In genomic region chr7:27490543-27491329, GRCm38 (mm10) we compare ENCODE assay signal across 8 mouse cellular contexts. TPM values are rescaled to one million over a fixed set of nuclear protein-coding genes. Genes with fewer than 3 reads are reported as not detected.
DNase-seq lines count a peak whose midpoint lies in the region; ATAC-seq and TF ChIP-seq lines count a peak whose summit lies in the region.

No protein-coding gene starts in this region.

- H3K79me2 ChIP-seq in C2C12 (ENCODE audit: control insufficient read depth, insufficient read depth) = peaks cover 34% of the 10 kb centered on the region
- H3K79me2 ChIP-seq in liver, adult 2 months (ENCODE audit: control insufficient read depth, insufficient read depth, low read length) = peaks cover 11% of the 10 kb centered on the region; the same call in 1 of the 2 replicates

- H3K4me3 ChIP-seq in C2C12 (ENCODE audit: insufficient read depth, poor library complexity, severe bottlenecking) = no peak overlapping the region
- H3K4me3 ChIP-seq in erythroblast, embryonic 14.5 days (replicated peaks) = peak overlapping the region; percentile 76
- H3K4me3 ChIP-seq in heart, embryonic 11.5 days (ENCODE audit: low read depth, low read length) = peak overlapping the region; percentile 36
- peak overlapping the region; percentile 38 for H3K4me3 ChIP-seq in kidney, embryonic 16.5 days (ENCODE audit: low read length)
- H3K4me3 ChIP-seq in liver, adult 2 months (ENCODE audit: insufficient read depth, low read depth, low read length) = peak overlapping the region; percentile 65

- H3ac ChIP-seq in C2C12 (ENCODE audit: control insufficient read depth, insufficient read length, low read depth) = peak overlapping the region; percentile 27

- DNase-seq in brain, embryonic 14.5 days (ENCODE audit: low read depth) = peak; percentile 79
- peak; percentile 91 for DNase-seq in liver, adult 2 months (ENCODE audit: extremely low read depth, low read depth, low spot score)
- DNase-seq in splenic B cell, adult 2 months (ENCODE audit: low read depth, low spot score) = peak; percentile 89

- H3K27ac ChIP-seq in heart, embryonic 11.5 days (ENCODE audit: low read depth, low read length) = peak overlapping the region; percentile 91
- H3K27ac ChIP-seq in kidney, embryonic 16.5 days (ENCODE audit: low read length) = peak overlapping the region; percentile 97
- peak overlapping the region; percentile 88 for H3K27ac ChIP-seq in liver, adult 2 months (replicated peaks; ENCODE audit: insufficient read depth, low read depth, low read length)

- H3K79me3 ChIP-seq in C2C12 (ENCODE audit: low read depth) = peaks cover 23% of the 10 kb centered on the region

- WGBS in heart, embryonic 11.5 days (ENCODE audit: insufficient replicate concordance) = 1% methylated on average over 32 of the region's 33 CpGs
- under 1% methylated on average over 31 of the region's 33 CpGs for WGBS in kidney, embryonic 16.5 days
- under 1% methylated on average over 30 of the region's 33 CpGs for WGBS in liver, adult 2 months

- TF ChIP-seq CTCF in C2C12 (IDR thresholded peaks at IDR 0.05; ENCODE audit: control insufficient read depth, insufficient read depth, insufficient read length) = peak; percentile 41
- TF ChIP-seq CTCF in brain, embryonic 14.5 days (IDR thresholded peaks at IDR 0.05; ENCODE audit: borderline replicate concordance, extremely low read depth, insufficient read depth, insufficient read length) = peak; percentile 59
- peak; percentile 76 for TF ChIP-seq CTCF in liver, adult 2 months (IDR thresholded peaks at IDR 0.05; ENCODE audit: low read depth, low read length)

- no peaks in the 10 kb centered on the region for H3K27me3 ChIP-seq in C2C12 (ENCODE audit: control insufficient read depth, insufficient read depth, insufficient read length)
- H3K27me3 ChIP-seq in erythroblast, embryonic 14.5 days (ENCODE audit: control insufficient read depth) = no peaks in the 10 kb centered on the region
- no peaks in the 10 kb centered on the region for H3K27me3 ChIP-seq in heart, embryonic 11.5 days (ENCODE audit: control insufficient read depth, insufficient read depth, low read length)
- H3K27me3 ChIP-seq in kidney, embryonic 16.5 days (ENCODE audit: insufficient read depth, low read length) = no peaks in the 10 kb centered on the region
- H3K27me3 ChIP-seq in liver, adult 2 months (ENCODE audit: control insufficient read depth, insufficient read depth, low read length) = no peaks in the 10 kb centered on the region
- no peaks in the 10 kb centered on the region for H3K27me3 ChIP-seq in splenic B cell, adult 2 months (ENCODE audit: control insufficient read depth, insufficient read depth, low read length, poor library complexity, severe bottlenecking)

- ATAC-seq in heart, embryonic 11.5 days (replicated peaks; ENCODE audit: insufficient number of reproducible peaks, low FRiP score, low TSS enrichment) = peak; percentile 84
- ATAC-seq in kidney, embryonic 16.5 days (ENCODE audit: low FRiP score, low TSS enrichment) = peak; percentile 85
- ATAC-seq in monocyte, adult 5-6 weeks (replicated peaks; ENCODE audit: insufficient number of reproducible peaks, low FRiP score, low TSS enrichment, poor library complexity, severe bottlenecking) = peak; percentile 70

- TF ChIP-seq POLR2A in brain, embryonic 14.5 days (IDR thresholded peaks at IDR 0.05; ENCODE audit: borderline replicate concordance, extremely low read depth, insufficient read depth, insufficient read length, poor library complexity, severe bottlenecking) = no peak
- TF ChIP-seq POLR2A in liver, adult 2 months (IDR thresholded peaks at IDR 0.05; ENCODE audit: extremely low read depth, insufficient read depth, low read length) = 0 out of 2 replicates have a peak, but pooled peaks have one; percentile 40

- H3K4me2 ChIP-seq in heart, embryonic 11.5 days = peak overlapping the region; percentile 63
- H3K4me2 ChIP-seq in kidney, embryonic 16.5 days (replicated peaks; ENCODE audit: low read depth, low read length) = peak overlapping the region; percentile 58

- peaks cover 23% of the 10 kb centered on the region for H3K36me3 ChIP-seq in C2C12 (ENCODE audit: control insufficient read depth, insufficient read depth)
- H3K36me3 ChIP-seq in erythroblast, embryonic 14.5 days (ENCODE audit: control insufficient read depth) = peaks cover 31% of the 10 kb centered on the region
- 0 out of 2 replicates have a peak, but pooled peaks cover 5% of the 10 kb centered on the region for H3K36me3 ChIP-seq in heart, embryonic 11.5 days (ENCODE audit: control insufficient read depth, insufficient read depth, low read length)
- peaks cover 10% of the 10 kb centered on the region for H3K36me3 ChIP-seq in kidney, embryonic 16.5 days (ENCODE audit: insufficient read depth, low read length)
- no peaks in the 10 kb centered on the region for H3K36me3 ChIP-seq in liver, adult 2 months (ENCODE audit: control insufficient read depth, insufficient read depth, low read length)
- peaks cover 4% of the 10 kb centered on the region; the same call in 1 of the 2 replicates for H3K36me3 ChIP-seq in splenic B cell, adult 2 months (ENCODE audit: control insufficient read depth, insufficient read depth, low read length, poor library complexity, severe bottlenecking)

- no peaks in the 10 kb centered on the region for H3K9me3 ChIP-seq in erythroblast, embryonic 14.5 days (ENCODE audit: control insufficient read depth, low read length)
- H3K9me3 ChIP-seq in heart, embryonic 11.5 days (replicated peaks; ENCODE audit: control insufficient read depth, low read length) = no peaks in the 10 kb centered on the region
- no peaks in the 10 kb centered on the region for H3K9me3 ChIP-seq in kidney, embryonic 16.5 days (ENCODE audit: low read length)

- H3K4me1 ChIP-seq in erythroblast, embryonic 14.5 days (ENCODE audit: control insufficient read depth) = peaks cover 75% of the 10 kb centered on the region
- peaks cover 34% of the 10 kb centered on the region for H3K4me1 ChIP-seq in heart, embryonic 11.5 days (ENCODE audit: control insufficient read depth, insufficient read depth, low read length)
- peaks cover 33% of the 10 kb centered on the region for H3K4me1 ChIP-seq in kidney, embryonic 16.5 days (ENCODE audit: insufficient read depth, low read length)
- peaks cover 17% of the 10 kb centered on the region for H3K4me1 ChIP-seq in liver, adult 2 months (ENCODE audit: control insufficient read depth, insufficient read depth, low read length)

- peak overlapping the region; percentile 66 for H3K9ac ChIP-seq in heart, embryonic 11.5 days (ENCODE audit: low read depth, low read length)
- peak overlapping the region; percentile 71 for H3K9ac ChIP-seq in kidney, embryonic 16.5 days (replicated peaks; ENCODE audit: low read length)
- H3K9ac ChIP-seq in liver, adult 2 months (ENCODE audit: low read depth, low read length) = peak overlapping the region; percentile 74

TF ChIP-seq in C2C12, 6 proteins besides CTCF, POLR2A, EP300 and RAD21:
- TF ChIP-seq MYOG (IDR thresholded peaks at IDR 0.05; ENCODE audit: control insufficient read depth, extremely low read depth, insufficient read length) = no peak
- TF ChIP-seq MAX (IDR thresholded peaks at IDR 0.05) = peak; percentile 28

RNA-seq across cellular contexts. Expression of gene Sertad1, which starts 4.0 kb away (rescaled TPM):
- polyA plus RNA-seq in C2C12 (2012; fragmentation: generic; extraction: Trizol) = 87.3 TPM
- 4.7 and 5.7 TPM in 2 replicates for polyA plus RNA-seq in brain, embryonic 14.5 days (2012; rRNA removed)
- 17.9 and 18.5 TPM in 2 replicates for polyA plus RNA-seq in erythroblast, embryonic 14.5 days (2012)
- 37.5 and 38.8 TPM in 2 replicates for polyA plus RNA-seq in heart, embryonic 11.5 days (2014; fragmentation: Nextera tagmentation; extraction: Ambion mirVana)
- polyA plus RNA-seq in kidney, embryonic 16.5 days (2015; fragmentation: Nextera tagmentation; extraction: Ambion mirVana) = 42.3 and 45.8 TPM in 2 replicates
- total RNA-seq in liver, adult 2 months (2014; rRNA removed) = 7.7 and 9.5 TPM in 2 replicates
- 8.8 and 11.6 TPM in 2 replicates for polyA plus RNA-seq in liver, adult 2 months (2012; rRNA removed)
- 14.4 to 44.5 TPM (median 30.3 TPM) in 3 replicates for total RNA-seq in monocyte, adult 5-6 weeks (2017)

RNA-seq across cellular contexts. Expression of gene Prx, which starts 8.4 kb away (rescaled TPM):
- polyA plus RNA-seq in C2C12 (2012; fragmentation: generic; extraction: Trizol) = 5.3 TPM
- polyA plus RNA-seq in brain, embryonic 14.5 days (2012; rRNA removed) = 1.8 and 2.4 TPM in 2 replicates
- 0.41 TPM in 2 replicates for polyA plus RNA-seq in erythroblast, embryonic 14.5 days (2012)
- 0.76 and 0.96 TPM in 2 replicates for polyA plus RNA-seq in heart, embryonic 11.5 days (2014; fragmentation: Nextera tagmentation; extraction: Ambion mirVana)
- polyA plus RNA-seq in kidney, embryonic 16.5 days (2015; fragmentation: Nextera tagmentation; extraction: Ambion mirVana) = 4.9 and 5.1 TPM in 2 replicates
- 0.07 TPM in 1 of 2 replicates, not detected in the other for total RNA-seq in liver, adult 2 months (2014; rRNA removed)
- polyA plus RNA-seq in liver, adult 2 months (2012; rRNA removed) = 0.05 and 0.07 TPM in 2 replicates
- 0.19 to 0.53 TPM (median 0.38 TPM) in 3 replicates for total RNA-seq in monocyte, adult 5-6 weeks (2017)

RNA-seq across cellular contexts. Expression of gene Sertad3, which starts 17.2 kb away (rescaled TPM):
- polyA plus RNA-seq in C2C12 (2012; fragmentation: generic; extraction: Trizol) = 12.5 TPM
- polyA plus RNA-seq in brain, embryonic 14.5 days (2012; rRNA removed) = 7.8 and 12.6 TPM in 2 replicates
- 9.6 and 9.9 TPM in 2 replicates for polyA plus RNA-seq in erythroblast, embryonic 14.5 days (2012)
- polyA plus RNA-seq in heart, embryonic 11.5 days (2014; fragmentation: Nextera tagmentation; extraction: Ambion mirVana) = 19.9 and 20.3 TPM in 2 replicates
- 27.5 and 32.5 TPM in 2 replicates for polyA plus RNA-seq in kidney, embryonic 16.5 days (2015; fragmentation: Nextera tagmentation; extraction: Ambion mirVana)
- 3.5 and 4.6 TPM in 2 replicates for total RNA-seq in liver, adult 2 months (2014; rRNA removed)
- 6.9 and 8.3 TPM in 2 replicates for polyA plus RNA-seq in liver, adult 2 months (2012; rRNA removed)
- total RNA-seq in monocyte, adult 5-6 weeks (2017) = 14.3 to 26.8 TPM (median 14.9 TPM) in 3 replicates

RNA-seq across cellular contexts. Expression of gene Hipk4, which starts 32.3 kb away (rescaled TPM):
- polyA plus RNA-seq in C2C12 (2012; fragmentation: generic; extraction: Trizol) = 0.70 TPM
- polyA plus RNA-seq in brain, embryonic 14.5 days (2012; rRNA removed) = 1.5 and 1.8 TPM in 2 replicates
- 0.27 and 0.38 TPM in 2 replicates for polyA plus RNA-seq in erythroblast, embryonic 14.5 days (2012)
- polyA plus RNA-seq in heart, embryonic 11.5 days (2014; fragmentation: Nextera tagmentation; extraction: Ambion mirVana) = 0.44 and 0.57 TPM in 2 replicates
- polyA plus RNA-seq in kidney, embryonic 16.5 days (2015; fragmentation: Nextera tagmentation; extraction: Ambion mirVana) = 0.70 and 0.73 TPM in 2 replicates
- total RNA-seq in liver, adult 2 months (2014; rRNA removed) = not detected in 2 replicates
- polyA plus RNA-seq in liver, adult 2 months (2012; rRNA removed) = not detected in 2 replicates
- total RNA-seq in monocyte, adult 5-6 weeks (2017) = not detected in 3 replicates

RNA-seq across cellular contexts. Expression of gene Blvrb, which starts 43.0 kb away (rescaled TPM):
- polyA plus RNA-seq in C2C12 (2012; fragmentation: generic; extraction: Trizol) = 78.4 TPM
- 13.9 and 19.1 TPM in 2 replicates for polyA plus RNA-seq in brain, embryonic 14.5 days (2012; rRNA removed)
- 842 and 917 TPM in 2 replicates for polyA plus RNA-seq in erythroblast, embryonic 14.5 days (2012)
- polyA plus RNA-seq in heart, embryonic 11.5 days (2014; fragmentation: Nextera tagmentation; extraction: Ambion mirVana) = 106 and 121 TPM in 2 replicates
- 50.8 and 54.6 TPM in 2 replicates for polyA plus RNA-seq in kidney, embryonic 16.5 days (2015; fragmentation: Nextera tagmentation; extraction: Ambion mirVana)
- total RNA-seq in liver, adult 2 months (2014; rRNA removed) = 142 and 148 TPM in 2 replicates
- 268 and 304 TPM in 2 replicates for polyA plus RNA-seq in liver, adult 2 months (2012; rRNA removed)
- 20.7 to 49.1 TPM (median 37.2 TPM) in 3 replicates for total RNA-seq in monocyte, adult 5-6 weeks (2017)
